10 mouse cellular contexts compared by ENCODE assay signal in genomic region chr5:109596647-109597046, GRCm38 (mm10). TPM values are rescaled to one million over a fixed set of nuclear protein-coding genes. Genes with fewer than 3 reads are reported as not detected.
A peak's percentile ranks its signal among the peaks of the same experiment; 100 is the strongest.
DNase-seq lines count a peak whose midpoint lies in the region; ATAC-seq and TF ChIP-seq lines count a peak whose summit lies in the region.
"Had no signal": no experiment of that assay in that cellular context is flagged by ENCODE, and none has a peak within 500 bp of the region (broad histone marks: within the 10 kb centered on the region; RNA-seq: fewer than 3 reads in every experiment).

No protein-coding gene starts in this region.

- H3K9me3 ChIP-seq in intestine, embryonic 16.5 days (ENCODE audit: control insufficient read depth, low read length), result no peaks in the 10 kb centered on the region
- H3K9me3 ChIP-seq: lung, embryonic 15.5 days had no signal

- H3K27me3 ChIP-seq in intestine, embryonic 16.5 days (replicated peaks; ENCODE audit: control insufficient read depth, insufficient read depth, low read length), result no peaks in the 10 kb centered on the region
- H3K27me3 ChIP-seq: heart, embryonic 13.5 days; lung, embryonic 15.5 days had no signal

- peak; percentile 67 for TF ChIP-seq CTCF in gastrocnemius, adult 2 months (IDR thresholded peaks at IDR 0.05)

- no peaks in the 10 kb centered on the region for H3K4me1 ChIP-seq in intestine, embryonic 16.5 days (ENCODE audit: control insufficient read depth, insufficient read depth, low read length)
- H3K4me1 ChIP-seq: heart, embryonic 13.5 days; lung, embryonic 15.5 days had no signal

- H3K4me2 ChIP-seq in intestine, embryonic 16.5 days (ENCODE audit: low read depth, low read length), result no peak overlapping the region
- H3K4me2 ChIP-seq: heart, embryonic 13.5 days; lung, embryonic 15.5 days had no signal

- intact Hi-C loops in gastrocnemius, adult 2 months (cut with DNase I), result no loop called here

- no peak overlapping the region for H3K4me3 ChIP-seq in gastrocnemius, adult 2 months
- no peak overlapping the region for H3K4me3 ChIP-seq in intestine, embryonic 16.5 days (ENCODE audit: low read length)
- H3K4me3 ChIP-seq: heart, embryonic 13.5 days; lung, embryonic 15.5 days had no signal

- 33% methylated on average over 5 of the region's 5 CpGs for WGBS in intestine, embryonic 16.5 days

- no peak overlapping the region for H3K27ac ChIP-seq in gastrocnemius, adult 2 months
- H3K27ac ChIP-seq in intestine, embryonic 16.5 days (ENCODE audit: low read length), result no peak overlapping the region
- H3K27ac ChIP-seq: heart, embryonic 13.5 days; lung, embryonic 15.5 days had no signal

- ATAC-seq in intestine, embryonic 16.5 days, result no peak

- DNase-seq in gastrocnemius, adult 2 months, result no peak
- no peak for DNase-seq in gastrocnemius, postnatal 25 days
- DNase-seq in 3T3-L1 (ENCODE audit: low read depth, low spot score), result peak; percentile 56
- peak; percentile 18 for DNase-seq in T-cell, adult 2 months (ENCODE audit: low spot score)
- peak; percentile 1 to 64 for DNase-seq in kidney, postnatal 36 days
- DNase-seq in layer of hippocampus, postnatal 25 days (ENCODE audit: extremely low spot score in 1 of 2, low spot score in 1 of 2), result no peak
- DNase-seq in spleen, postnatal 4 days (ENCODE audit: low spot score in 2 of 2), result no peak

- no peak overlapping the region for H3K9ac ChIP-seq in intestine, embryonic 16.5 days (ENCODE audit: low read depth, low read length)
- H3K9ac ChIP-seq: heart, embryonic 13.5 days; lung, embryonic 15.5 days had no signal

- no peaks in the 10 kb centered on the region for H3K36me3 ChIP-seq in intestine, embryonic 16.5 days (ENCODE audit: control insufficient read depth, insufficient read depth, low read length)
- H3K36me3 ChIP-seq: heart, embryonic 13.5 days; lung, embryonic 15.5 days had no signal

RNA-seq across cellular contexts. Expression of gene Crlf2, which starts 37.9 kb away (rescaled TPM):
- 1 to 10 TPM; 2.0 to 3.4 TPM for total RNA-seq in gastrocnemius, adult 2 months (2021)
- 1 to 10 TPM; 3.0 to 4.4 TPM for total RNA-seq in gastrocnemius, postnatal 25 days (2021)
- total RNA-seq in layer of hippocampus, postnatal 25 days (2021), result 10 to 100 TPM; 29.1 to 31.3 TPM
- 10.4 and 13.5 TPM in 2 replicates for polyA plus RNA-seq in intestine, embryonic 16.5 days (2015; fragmentation: Nextera tagmentation; extraction: Ambion mirVana)

Comparison
In these comparisons a context has a peak if more than half of its experiments do, and no peak if none do; other contexts are left out.
1. DNase-seq: peak in 3T3-L1 (single experiment), T-cell, adult 2 months (single experiment) and kidney, postnatal 36 days (2 of 2); none in gastrocnemius, adult 2 months (single experiment), gastrocnemius, postnatal 25 days (single experiment), layer of hippocampus, postnatal 25 days (0 of 2) and spleen, postnatal 4 days (0 of 2).
2. RNA of gene Crlf2, which starts 37.9 kb away (total RNA-seq): 29.1 to 31.3 TPM in layer of hippocampus, postnatal 25 days; 3.0 to 4.4 TPM in gastrocnemius, postnatal 25 days and 2.0 to 3.4 TPM in gastrocnemius, adult 2 months; every median in the first group is over 4 times any median in the second.